Mouse (Mus musculus) layer of hippocampus, adult 2 months (tissue): ENCODE data around the gene Card10. TPM values are rescaled to one million over a fixed set of nuclear protein-coding genes. Genes with fewer than 3 reads are reported as not detected.

Experiments
- DNase-seq, 2 experiments: peaks; one replicate each; pipeline ENCODE4 v3.0.0; 2022; ENCODE audit warnings: low spot score in 2 of 2
- H3K27ac ChIP-seq: fragments of 200-600 bp; 2 replicates; pipeline ENCODE4 v1.8.1; 2022
- H3K4me3 ChIP-seq: fragments of 200-600 bp; 2 replicates; pipeline ENCODE4 v1.8.1; 2022; ENCODE audit warnings: mild to moderate bottlenecking
- CTCF ChIP-seq: fragments of 200-600 bp; conservative IDR thresholded peaks from 2 replicates; pipeline ENCODE4 v1.8.1; 2022; ENCODE audit warnings: antibody characterized with exemption, mild to moderate bottlenecking, moderate library complexity
- total RNA-seq, 2 experiments: library from RNA; stranded (reverse); gene quantifications; 2 replicates each; pipeline ENCODE4 v1.2.3; 2021

Card10 gene
- total RNA-seq, 2 experiments from 2014 or later = 5.4 to 5.5 TPM

- Histone ChIP-seq H3K27ac (no peak overlapping the region), H3K4me3 (no peak overlapping the region)
- DNase-seq = no peak
- no peak for TF ChIP-seq CTCF
These were observed 52.1 kb downstream of the Card10 start for GRCm38 (mm10) chr15:78750608-78751350.

GRCm38 (mm10) chr15:78749855-78750254 is 53.0 kb downstream of the Card10 start:
- Histone ChIP-seq H3K4me3 (no peak overlapping the region), H3K27ac (no peak overlapping the region)
- no peak for DNase-seq
- no peak for TF ChIP-seq CTCF

- peak; percentile 100 for TF ChIP-seq CTCF
- peak overlapping the region; percentile 67; the same call in 1 of the 2 replicates for H3K27ac ChIP-seq
These were observed 58.6 kb downstream of the Card10 start for GRCm38 (mm10) chr15:78744206-78744605.

GRCm38 (mm10) chr15:78742831-78743230 is 60.0 kb downstream of the Card10 start:
- no peak for DNase-seq
- no peak overlapping the region for H3K27ac ChIP-seq
- H3K4me3 ChIP-seq = no peak overlapping the region
- TF ChIP-seq CTCF = no peak

More at GRCm38 (mm10) chr15:78744206-78744605, 58.6 kb downstream of the Card10 start:
- H3K4me3 ChIP-seq = no peak overlapping the region
- peak; percentile 68 to 90 for DNase-seq

DNA sequence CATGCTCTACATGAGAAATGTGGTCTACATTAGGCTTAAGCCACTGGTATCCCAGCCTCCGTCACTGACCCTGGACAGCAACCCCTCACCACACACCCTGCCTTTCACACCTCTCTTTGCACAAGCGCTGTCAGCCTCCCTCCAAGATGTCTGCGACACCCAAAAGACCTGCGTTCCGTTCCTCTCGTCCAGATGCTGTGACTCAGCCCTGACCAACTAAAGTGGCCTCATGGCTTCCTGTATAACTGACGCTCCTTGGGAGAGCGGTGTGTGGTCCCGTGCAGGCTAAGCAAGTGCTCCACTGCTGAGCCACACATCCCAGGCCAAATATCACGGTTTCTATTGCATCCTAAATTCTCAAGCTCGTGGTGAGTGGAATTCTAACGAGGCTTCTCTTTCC is 62.2 kb downstream of the Card10 start:
- no peak for DNase-seq
- Histone ChIP-seq H3K27ac (no peak overlapping the region), H3K4me3 (no peak overlapping the region)
- TF ChIP-seq CTCF = no peak

DNA sequence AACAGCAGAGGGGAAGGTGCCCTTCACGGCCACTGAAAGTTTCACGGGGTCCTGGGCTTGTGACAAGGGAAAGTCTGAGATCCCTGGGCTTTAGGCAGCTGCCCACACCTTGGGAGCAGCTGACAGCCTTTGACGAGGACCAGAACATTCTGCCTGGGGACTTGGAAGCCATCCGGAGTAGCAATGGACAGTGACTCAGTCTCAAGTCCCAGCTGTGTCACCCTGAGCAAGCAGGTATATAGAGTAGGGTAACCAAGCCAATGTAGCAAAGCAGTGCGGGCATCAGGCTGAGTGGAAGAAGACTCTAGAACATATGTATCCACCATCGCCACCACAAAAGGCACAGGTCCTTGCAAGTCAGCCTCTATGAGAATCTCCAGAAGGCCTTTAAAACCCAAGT is 65.7 kb downstream of the Card10 start:
- DNase-seq = no peak

DNA sequence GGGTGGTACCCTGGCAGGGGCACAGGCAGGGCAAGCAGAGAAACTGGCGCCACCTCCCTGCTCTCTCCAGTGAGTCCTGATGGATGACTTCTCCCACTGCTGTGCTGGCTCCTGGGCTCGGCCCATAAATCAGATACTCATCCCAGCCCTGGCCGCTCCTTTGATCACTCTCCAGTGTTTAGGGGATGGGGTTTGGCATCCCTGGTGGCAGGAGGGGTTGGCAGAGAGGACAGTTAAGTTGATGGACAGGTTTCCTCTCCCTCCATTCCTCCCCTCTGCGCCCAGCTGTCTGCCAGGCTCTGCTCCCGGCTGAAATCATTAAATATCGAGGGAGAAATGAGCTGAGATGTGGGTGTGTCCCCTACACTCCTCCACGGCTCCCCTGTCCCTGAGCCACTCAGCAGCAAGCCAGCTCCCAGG is 66.2 kb downstream of the Card10 start:
- peak overlapping the region; percentile 89 for H3K27ac ChIP-seq
- DNase-seq = no peak
- TF ChIP-seq CTCF = no peak
- H3K4me3 ChIP-seq = no peak overlapping the region

More for the DNA sequence above, 65.7 kb downstream of the Card10 start:
- 0 out of 2 replicates have a peak overlapping the region, but pooled peaks have one; percentile 89 for H3K27ac ChIP-seq
- no peak for TF ChIP-seq CTCF
- no peak overlapping the region for H3K4me3 ChIP-seq

- TF ChIP-seq CTCF = no peak
- DNase-seq = no peak
- peak overlapping the region; percentile 89 for H3K27ac ChIP-seq
- no peak overlapping the region for H3K4me3 ChIP-seq
These were observed 66.7 kb downstream of the Card10 start for GRCm38 (mm10) chr15:78736181-78736579.

DNA sequence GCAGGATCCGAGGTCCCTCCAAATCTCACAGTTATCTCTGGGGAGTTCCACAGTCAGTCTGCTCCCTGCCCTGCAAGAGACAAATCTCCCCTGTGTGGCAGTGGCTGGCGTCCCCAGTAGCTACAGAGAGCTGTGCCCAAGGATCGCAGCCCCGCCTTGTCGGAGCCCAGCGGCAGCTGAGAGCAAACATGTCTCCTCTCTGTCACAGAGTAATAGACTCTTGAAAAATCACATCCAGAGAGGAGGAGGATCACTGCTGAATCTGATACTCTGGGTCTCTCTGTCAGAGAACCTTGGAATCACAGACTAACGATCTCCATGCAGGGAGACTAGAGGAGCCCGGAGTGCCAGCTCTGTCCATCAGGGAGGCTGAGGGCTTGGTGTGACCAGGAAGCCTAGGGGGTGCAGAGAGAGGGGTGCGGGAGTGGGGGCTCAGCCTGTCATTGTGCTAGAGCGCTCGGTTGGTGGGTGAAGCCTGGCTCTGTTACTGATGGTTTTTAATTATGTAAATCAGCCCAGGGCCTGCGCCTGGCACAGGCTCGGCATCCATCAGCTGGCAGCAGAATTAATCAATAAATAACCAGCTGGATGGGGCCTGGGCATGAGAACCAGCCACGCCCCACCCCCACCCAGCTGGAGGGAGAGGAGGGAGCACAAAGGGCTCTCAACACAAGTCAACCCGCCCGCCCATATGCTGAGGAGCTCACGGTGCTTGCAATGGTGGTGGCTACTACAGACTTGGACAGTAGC is 67.2 kb downstream of the Card10 start:
- no peak for TF ChIP-seq CTCF
- peak in 1 of 2 experiments; percentile 49 for DNase-seq
- peak overlapping the region; percentile 89 for H3K27ac ChIP-seq
- peak overlapping the region; percentile 11; the same call in 1 of the 2 replicates for H3K4me3 ChIP-seq

- no peak for DNase-seq
- TF ChIP-seq CTCF = no peak
- H3K4me3 ChIP-seq = no peak overlapping the region
- no peak overlapping the region for H3K27ac ChIP-seq
These were observed 71.0 kb downstream of the Card10 start for GRCm38 (mm10) chr15:78731830-78732229.

DNA sequence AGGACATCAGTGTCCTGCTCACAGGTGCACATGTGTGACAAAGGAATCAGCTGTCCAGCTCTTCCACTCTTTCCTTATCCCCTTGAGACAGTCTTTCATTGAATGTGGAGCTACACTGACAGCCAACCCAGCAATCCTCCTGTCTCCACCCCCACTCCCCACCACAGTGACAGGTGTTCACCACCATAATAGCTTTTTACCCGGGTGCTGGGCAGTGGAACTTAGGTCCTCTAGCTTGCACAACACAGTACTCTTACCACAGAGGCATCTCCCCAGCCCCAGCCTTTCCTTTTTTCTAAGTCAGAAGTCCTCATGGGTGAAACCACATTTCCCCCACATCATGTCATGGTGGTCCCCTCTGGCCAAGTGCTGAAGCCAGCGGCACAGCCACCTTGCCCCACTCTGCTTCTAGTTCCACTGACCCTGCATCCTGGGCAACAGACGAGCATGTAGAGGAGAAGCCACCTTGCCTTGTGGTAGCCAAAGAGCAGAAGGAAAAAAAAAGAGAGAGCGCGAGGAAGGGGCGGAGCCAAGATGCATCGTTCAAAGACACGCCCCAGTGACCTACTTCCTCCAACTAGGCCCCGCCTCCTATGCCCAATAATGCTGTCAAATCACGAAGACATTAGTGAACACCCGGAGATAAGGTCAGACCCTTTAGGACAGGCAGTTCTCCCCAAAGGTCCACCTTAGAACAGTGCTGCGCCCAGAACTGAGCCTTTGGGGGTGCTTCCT is 72.4 kb downstream of the Card10 start:
- no peak overlapping the region for H3K4me3 ChIP-seq
- no peak for TF ChIP-seq CTCF
- no peak overlapping the region for H3K27ac ChIP-seq
- DNase-seq = no peak

DNA sequence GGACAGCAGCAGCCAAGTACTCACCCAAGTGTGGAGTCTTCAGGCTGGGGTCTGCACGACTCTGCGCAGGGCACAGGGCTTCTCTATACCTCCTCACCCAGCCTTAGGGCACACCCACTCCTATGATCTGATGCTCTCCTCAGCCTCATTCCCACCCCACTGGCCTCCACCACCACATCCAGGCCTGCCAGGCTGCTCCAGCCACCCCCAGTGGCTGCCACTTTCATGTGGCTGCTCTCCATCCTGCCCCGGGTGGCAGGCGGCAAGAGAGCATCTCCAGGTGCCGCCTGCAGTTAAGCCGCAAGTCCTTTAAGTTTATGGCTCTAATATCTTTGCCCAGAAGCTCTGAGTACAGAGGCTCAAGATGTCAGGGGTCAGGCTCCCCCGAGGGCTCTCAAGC is 76.1 kb downstream of the Card10 start:
- Histone ChIP-seq H3K27ac (no peak overlapping the region), H3K4me3 (no peak overlapping the region)
- DNase-seq = no peak
- TF ChIP-seq CTCF = no peak

Other genes with a start within 250 kb of the Card10 start
- 1 to 10 TPM; 2.2 to 3.7 TPM for gene Rac2, start 230.3 kb downstream of the Card10 start, total RNA-seq
- gene Cyth4, start 206.0 kb downstream of the Card10 start, total RNA-seq = 10 to 100 TPM; 24.7 to 25.2 TPM
- 100 to 1,000 TPM; 202 to 204 TPM for gene Elfn2, start 84.3 kb downstream of the Card10 start, total RNA-seq
- gene Mfng, start 29.6 kb downstream of the Card10 start, total RNA-seq = 1 to 10 TPM; 4.4 to 4.7 TPM
- 10 to 100 TPM; 12.2 to 13.7 TPM for gene Cdc42ep1, start 39.6 kb upstream of the Card10 start, total RNA-seq
- gene Lgals2, start 52.5 kb upstream of the Card10 start, total RNA-seq = not detected
- 10 to 100 TPM; 64.0 to 64.7 TPM for gene Gga1, start 74.1 kb upstream of the Card10 start, total RNA-seq
- gene Gm49510, start 96.6 kb upstream of the Card10 start, total RNA-seq = under 1 TPM in 1 of 2 experiments, not detected in 1; 0.27 TPM
- 10 to 100 TPM; 27.7 to 41.8 TPM for gene Sh3bp1, start 96.7 kb upstream of the Card10 start, total RNA-seq
- gene Pdxp, start 110.9 kb upstream of the Card10 start, total RNA-seq = 100 to 1,000 TPM; 162 to 172 TPM
- gene Lgals1, start 123.7 kb upstream of the Card10 start, total RNA-seq = 10 to 100 TPM; 18.9 to 20.2 TPM
- 10 to 100 TPM; 41.4 to 41.8 TPM for gene Nol12, start 131.9 kb upstream of the Card10 start, total RNA-seq
- gene Triobp, start 144.7 kb upstream of the Card10 start, total RNA-seq = 10 to 100 TPM; 10.0 to 13.4 TPM
- gene H1f0, start 225.4 kb upstream of the Card10 start, total RNA-seq = 10 to 100 TPM; 86.3 to 89.0 TPM
- gene Galr3, start 238.8 kb upstream of the Card10 start, total RNA-seq = under 1 TPM in 1 of 2 experiments, not detected in 1; 0.39 TPM